Mouse (Mus musculus): ENCODE measurements around the gene Adra1d.

The Adra1d gene

GRCm38 (mm10) chr2:131496125-131496820, 65.8 kb downstream of the Adra1d start:
- ATAC-seq (ENCODE audit: low TSS enrichment), result no peak
